Mouse (Mus musculus) heart, postnatal 4 days (tissue): ENCODE measurements around the gene Tcf7l2. TPM values are rescaled to one million over a fixed set of nuclear protein-coding genes. Genes with fewer than 3 reads are reported as not detected.
A peak's percentile ranks its signal among the peaks of the same experiment; 100 is the strongest.

Experiments used
- DNase-seq: peaks from one replicate; pipeline ENCODE4 v3.0.0; 2021
- total RNA-seq, 2 experiments: library from RNA; stranded (reverse); gene quantifications; 2 replicates each; pipeline ENCODE4 v1.2.3; 2021

The Tcf7l2 gene
- total RNA-seq, 2 experiments from 2014 or later = 24.6 to 28.6 TPM

GRCm38 (mm10) chr19:55865774-55866578 lies 124.4 kb downstream of the Tcf7l2 start:
- DNase-seq = no peak

GRCm38 (mm10) chr19:55867255-55867654 lies 125.6 kb downstream of the Tcf7l2 start:
- DNase-seq = no peak

GRCm38 (mm10) chr19:55867905-55868304 lies 126.3 kb downstream of the Tcf7l2 start:
- no peak for DNase-seq

GRCm38 (mm10) chr19:55868597-55868996 lies 127.0 kb downstream of the Tcf7l2 start:
- no peak for DNase-seq

GRCm38 (mm10) chr19:55870825-55871224 lies 129.2 kb downstream of the Tcf7l2 start:
- DNase-seq = no peak

GRCm38 (mm10) chr19:55871496-55871895 lies 129.9 kb downstream of the Tcf7l2 start:
- no peak for DNase-seq

GRCm38 (mm10) chr19:55873221-55873620 lies 131.6 kb downstream of the Tcf7l2 start:
- DNase-seq = no peak

GRCm38 (mm10) chr19:55876501-55876900 lies 134.9 kb downstream of the Tcf7l2 start:
- DNase-seq = peak; percentile 54

- DNase-seq = peak; percentile 80
Measured at GRCm38 (mm10) chr19:55877404-55877915, 135.8 kb downstream of the Tcf7l2 start.

GRCm38 (mm10) chr19:55880664-55881359 lies 139.2 kb downstream of the Tcf7l2 start:
- DNase-seq = no peak

- DNase-seq = no peak
Measured at GRCm38 (mm10) chr19:55886536-55886935, 144.9 kb downstream of the Tcf7l2 start.

GRCm38 (mm10) chr19:55891692-55892183 lies 150.1 kb downstream of the Tcf7l2 start:
- no peak for DNase-seq

- DNase-seq = no peak
Measured at GRCm38 (mm10) chr19:55893557-55893956, 151.9 kb downstream of the Tcf7l2 start.

GRCm38 (mm10) chr19:55894396-55894795 lies 152.8 kb downstream of the Tcf7l2 start:
- DNase-seq = no peak

- peak; percentile 78 for DNase-seq
Measured at GRCm38 (mm10) chr19:55895317-55895716, 153.7 kb downstream of the Tcf7l2 start.

- DNase-seq = no peak
Measured at GRCm38 (mm10) chr19:55895807-55896420, 154.3 kb downstream of the Tcf7l2 start.

- no peak for DNase-seq
Measured at GRCm38 (mm10) chr19:55896629-55897028, 155.0 kb downstream of the Tcf7l2 start.

- DNase-seq = no peak
Measured at GRCm38 (mm10) chr19:55902573-55903385, 161.2 kb downstream of the Tcf7l2 start.

GRCm38 (mm10) chr19:55909039-55909438 lies 167.4 kb downstream of the Tcf7l2 start:
- DNase-seq = peak; percentile 29

- DNase-seq = no peak
Measured at GRCm38 (mm10) chr19:55911941-55912340, 170.3 kb downstream of the Tcf7l2 start.

GRCm38 (mm10) chr19:55912813-55913212 lies 171.2 kb downstream of the Tcf7l2 start:
- no peak for DNase-seq

- no peak for DNase-seq
Measured at GRCm38 (mm10) chr19:55913585-55913984, 172.0 kb downstream of the Tcf7l2 start.
